Mouse (Mus musculus): ENCODE measurements around the gene Rnf181.

Rnf181 gene

GRCm38 (mm10) chr6:72388791-72389329 lies 22.1 kb upstream of the Rnf181 start:
- Histone ChIP-seq H3K4me1 (replicated peaks; ENCODE audit: low read depth, low read length) (peaks cover 24% of the 10 kb centered on the region), H3K36me3 (ENCODE audit: insufficient read depth, low read length) (no peaks in the 10 kb centered on the region), H3K27me3 (ENCODE audit: insufficient read depth, low read length) (peaks cover 24% of the 10 kb centered on the region), H3K9me3 (ENCODE audit: low read length) (no peaks in the 10 kb centered on the region), H3K4me3 (replicated peaks; ENCODE audit: low read length) (no peak overlapping the region)
- no peak for TF ChIP-seq CTCF (conservative IDR thresholded peaks at IDR 0.05; ENCODE audit: low read length)

DNA sequence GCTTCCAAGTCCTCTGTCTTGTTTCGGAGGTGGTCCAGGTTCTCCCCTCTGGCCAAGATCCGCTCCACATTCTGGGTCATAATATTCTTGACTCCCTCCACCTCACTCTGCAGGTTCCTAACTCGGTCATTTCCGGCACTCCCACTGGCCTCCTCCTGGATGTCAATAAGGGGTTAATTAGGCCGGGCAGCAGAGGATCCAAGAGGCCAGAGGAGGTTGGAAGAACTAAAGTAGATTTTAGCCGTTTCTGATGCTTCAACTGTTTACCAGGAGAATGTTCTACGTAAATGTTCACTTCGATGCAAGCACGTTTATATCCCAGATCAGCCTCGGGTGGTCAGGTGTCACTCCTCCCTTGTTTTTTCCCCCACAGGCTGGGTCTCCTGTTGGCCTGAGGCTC lies 21.5 kb upstream of the Rnf181 start:
- no peak for TF ChIP-seq POU5F1 (IDR thresholded peaks at IDR 0.05; ENCODE audit: borderline replicate concordance, low read length)

DNA sequence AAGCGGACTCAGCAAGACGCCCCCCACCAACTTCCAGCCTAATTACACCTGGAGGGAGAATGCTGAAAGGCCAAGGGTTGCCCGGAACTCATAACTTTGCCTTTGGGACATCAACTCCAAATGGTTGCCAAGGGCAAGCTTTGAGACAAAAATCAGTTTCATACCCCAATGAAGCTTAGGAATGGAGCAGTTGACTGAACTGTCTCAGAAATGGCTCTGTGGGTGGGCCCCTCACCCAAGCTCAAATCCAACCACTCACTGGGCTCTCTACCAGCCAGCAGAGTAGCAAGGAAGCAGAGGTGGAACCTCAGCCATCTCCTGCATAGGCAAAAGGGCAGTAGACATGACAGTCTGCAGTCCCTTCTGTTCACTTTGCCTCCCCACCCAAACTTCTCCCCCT lies 21.1 kb upstream of the Rnf181 start:
- Histone ChIP-seq H3K4me3 (replicated peaks; ENCODE audit: low read length) (no peak overlapping the region), H3K4me1 (replicated peaks; ENCODE audit: low read depth, low read length) (peaks cover 24% of the 10 kb centered on the region), H3K27me3 (ENCODE audit: insufficient read depth, low read length) (peaks cover 31% of the 10 kb centered on the region), H3K36me3 (ENCODE audit: insufficient read depth, low read length) (no peaks in the 10 kb centered on the region), H3K9me3 (ENCODE audit: low read length) (no peaks in the 10 kb centered on the region)
- TF ChIP-seq CTCF (conservative IDR thresholded peaks at IDR 0.05; ENCODE audit: low read length): no peak

More for the DNA sequence above, 21.5 kb upstream of the Rnf181 start:
- peaks cover 24% of the 10 kb centered on the region for H3K4me1 ChIP-seq (replicated peaks; ENCODE audit: low read depth, low read length)
- no peaks in the 10 kb centered on the region for H3K36me3 ChIP-seq (ENCODE audit: insufficient read depth, low read length)
- no peaks in the 10 kb centered on the region for H3K9me3 ChIP-seq (ENCODE audit: low read length)
- H3K4me3 ChIP-seq (replicated peaks; ENCODE audit: low read length): no peak overlapping the region
- peaks cover 27% of the 10 kb centered on the region for H3K27me3 ChIP-seq (ENCODE audit: insufficient read depth, low read length)

- Histone ChIP-seq H3K4me3 (replicated peaks; ENCODE audit: low read length) (no peak overlapping the region), H3K27me3 (ENCODE audit: insufficient read depth, low read length) (peaks cover 40% of the 10 kb centered on the region), H3K4me1 (replicated peaks; ENCODE audit: low read depth, low read length) (peaks cover 24% of the 10 kb centered on the region), H3K36me3 (ENCODE audit: insufficient read depth, low read length) (no peaks in the 10 kb centered on the region), H3K9me3 (ENCODE audit: low read length) (no peaks in the 10 kb centered on the region)
- TF ChIP-seq POU5F1 (IDR thresholded peaks at IDR 0.05; ENCODE audit: borderline replicate concordance, low read length) (no peak), CTCF (conservative IDR thresholded peaks at IDR 0.05; ENCODE audit: low read length) (no peak)
These were observed 19.8 kb upstream of the Rnf181 start for GRCm38 (mm10) chr6:72386561-72386960.

DNA sequence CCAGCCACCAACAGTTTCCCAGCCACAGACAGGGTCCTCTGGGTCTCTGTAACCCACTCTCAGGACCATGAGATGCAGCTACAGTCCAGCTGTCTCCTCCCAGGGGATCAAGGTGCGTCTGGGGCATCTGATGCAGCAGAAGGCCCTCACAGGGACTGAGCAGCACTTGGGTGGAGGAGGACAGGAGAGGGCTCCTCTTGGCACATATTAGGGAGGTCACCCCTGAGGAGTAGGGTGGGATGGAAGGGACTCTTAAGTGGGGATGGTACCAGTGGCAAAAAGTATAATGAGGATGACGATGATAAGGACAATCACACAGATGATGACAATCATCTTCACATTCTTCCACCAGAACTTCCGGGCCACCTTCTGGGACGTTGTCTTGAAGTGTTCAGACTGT lies 18.5 kb upstream of the Rnf181 start:
- no peaks in the 10 kb centered on the region for H3K9me3 ChIP-seq (ENCODE audit: low read length)
- no peak for TF ChIP-seq CTCF (conservative IDR thresholded peaks at IDR 0.05; ENCODE audit: low read length)
- no peak for TF ChIP-seq POU5F1 (IDR thresholded peaks at IDR 0.05; ENCODE audit: borderline replicate concordance, low read length)
- TF ChIP-seq NANOG (IDR thresholded peaks at IDR 0.05; ENCODE audit: borderline replicate concordance, low read length): no peak
- H3K4me3 ChIP-seq (replicated peaks; ENCODE audit: low read length): no peak overlapping the region
- H3K27me3 ChIP-seq (ENCODE audit: insufficient read depth, low read length): peaks cover 52% of the 10 kb centered on the region
- H3K36me3 ChIP-seq (ENCODE audit: insufficient read depth, low read length): no peaks in the 10 kb centered on the region
- H3K4me1 ChIP-seq (replicated peaks; ENCODE audit: low read depth, low read length): peaks cover 13% of the 10 kb centered on the region

DNA sequence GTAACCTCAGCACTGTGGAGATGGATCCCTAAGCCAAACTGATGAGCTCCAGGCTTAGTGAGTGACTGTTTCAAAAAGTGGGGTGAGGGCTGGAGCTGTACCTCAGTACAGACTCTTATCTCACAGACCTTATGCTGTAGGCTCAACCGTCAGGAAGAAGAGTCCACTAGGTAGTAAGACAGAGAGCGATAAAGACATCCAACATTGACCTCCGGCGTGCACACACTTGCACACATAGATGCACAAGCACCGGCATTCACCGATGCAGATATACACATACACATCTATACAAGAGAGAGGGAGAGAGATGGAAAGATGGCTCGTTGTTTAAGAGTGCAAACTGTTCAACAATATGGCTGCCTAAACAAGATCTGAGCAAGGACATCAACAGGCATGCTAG lies 17.2 kb upstream of the Rnf181 start:
- TF ChIP-seq CTCF (conservative IDR thresholded peaks at IDR 0.05; ENCODE audit: low read length) (no peak), POU5F1 (IDR thresholded peaks at IDR 0.05; ENCODE audit: borderline replicate concordance, low read length) (no peak), NANOG (IDR thresholded peaks at IDR 0.05; ENCODE audit: borderline replicate concordance, low read length) (no peak)
- no peaks in the 10 kb centered on the region for H3K36me3 ChIP-seq (ENCODE audit: insufficient read depth, low read length)
- H3K27me3 ChIP-seq (ENCODE audit: insufficient read depth, low read length): peaks cover 58% of the 10 kb centered on the region
- no peak overlapping the region for H3K4me3 ChIP-seq (replicated peaks; ENCODE audit: low read length)
- H3K4me1 ChIP-seq (replicated peaks; ENCODE audit: low read depth, low read length): peaks cover 9% of the 10 kb centered on the region; the same call in 1 of the 2 replicates
- no peaks in the 10 kb centered on the region for H3K9me3 ChIP-seq (ENCODE audit: low read length)

DNA sequence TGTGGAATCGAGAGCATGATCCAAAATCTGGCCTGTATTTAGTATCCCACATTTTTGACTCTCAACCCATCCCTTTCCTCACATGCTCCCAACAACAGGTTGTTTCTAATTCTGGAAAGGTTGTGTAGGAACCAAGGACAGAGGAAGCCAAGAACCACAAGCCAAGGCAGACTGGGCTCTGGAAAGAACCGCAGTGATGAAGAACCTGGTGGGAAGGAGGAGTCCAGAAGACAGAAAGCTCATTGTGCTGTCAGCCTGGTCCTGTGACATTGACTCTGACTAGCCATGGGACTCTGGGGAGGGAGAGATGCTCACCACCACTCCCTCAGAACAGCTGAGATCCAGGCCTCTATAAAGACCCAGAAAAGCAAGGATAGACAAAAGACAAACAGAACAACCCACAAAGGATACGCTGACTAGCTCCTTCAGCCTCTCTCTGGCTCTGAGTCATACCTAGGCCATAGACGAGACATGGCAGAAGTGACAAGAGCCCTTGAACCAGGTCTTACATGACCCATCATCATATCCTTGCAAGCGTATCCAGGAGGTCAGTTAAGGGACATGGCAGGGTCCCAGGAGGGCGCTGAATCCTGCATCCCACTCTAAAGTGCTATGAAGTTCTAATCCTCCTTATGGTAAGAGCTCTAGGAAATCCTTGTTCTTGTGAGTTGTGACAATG lies 16.5 kb upstream of the Rnf181 start:
- Histone ChIP-seq H3K9me3 (ENCODE audit: low read length) (no peaks in the 10 kb centered on the region), H3K4me3 (replicated peaks; ENCODE audit: low read length) (no peak overlapping the region), H3K36me3 (ENCODE audit: insufficient read depth, low read length) (no peaks in the 10 kb centered on the region), H3K27me3 (ENCODE audit: insufficient read depth, low read length) (peaks cover 58% of the 10 kb centered on the region), H3K4me1 (replicated peaks; ENCODE audit: low read depth, low read length) (peaks cover 9% of the 10 kb centered on the region; the same call in 1 of the 2 replicates)
- TF ChIP-seq NANOG (IDR thresholded peaks at IDR 0.05; ENCODE audit: borderline replicate concordance, low read length) (no peak), POU5F1 (IDR thresholded peaks at IDR 0.05; ENCODE audit: borderline replicate concordance, low read length) (no peak), CTCF (conservative IDR thresholded peaks at IDR 0.05; ENCODE audit: low read length) (no peak)

DNA sequence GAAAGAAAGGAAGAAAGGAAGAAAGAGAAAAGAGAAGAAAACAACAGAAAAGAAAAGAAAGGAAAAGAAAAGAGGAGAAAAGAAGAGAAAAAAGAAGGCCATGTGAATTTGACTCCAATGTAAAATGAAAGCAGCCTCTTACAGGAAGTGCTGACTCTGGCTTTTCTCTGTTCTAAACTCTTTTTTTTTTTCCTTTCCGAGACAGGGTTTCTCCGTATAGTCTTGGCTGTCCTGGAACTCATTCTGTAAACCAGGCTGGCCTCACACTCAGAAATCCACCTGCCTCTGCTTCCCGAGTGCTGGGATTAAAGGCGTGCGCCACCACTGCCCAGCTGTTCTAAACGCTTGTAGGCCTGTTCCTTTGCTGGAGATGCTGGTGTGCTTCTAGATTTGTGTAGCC lies 15.7 kb upstream of the Rnf181 start:
- Histone ChIP-seq H3K4me1 (replicated peaks; ENCODE audit: low read depth, low read length) (peaks cover 9% of the 10 kb centered on the region; the same call in 1 of the 2 replicates), H3K4me3 (replicated peaks; ENCODE audit: low read length) (no peak overlapping the region), H3K27me3 (ENCODE audit: insufficient read depth, low read length) (peaks cover 56% of the 10 kb centered on the region), H3K9me3 (ENCODE audit: low read length) (no peaks in the 10 kb centered on the region), H3K36me3 (ENCODE audit: insufficient read depth, low read length) (no peaks in the 10 kb centered on the region)
- TF ChIP-seq POU5F1 (IDR thresholded peaks at IDR 0.05; ENCODE audit: borderline replicate concordance, low read length) (no peak), CTCF (conservative IDR thresholded peaks at IDR 0.05; ENCODE audit: low read length) (no peak), NANOG (IDR thresholded peaks at IDR 0.05; ENCODE audit: borderline replicate concordance, low read length) (no peak)

- H3K36me3 ChIP-seq (ENCODE audit: insufficient read depth, low read length): no peaks in the 10 kb centered on the region
- TF ChIP-seq POU5F1 (IDR thresholded peaks at IDR 0.05; ENCODE audit: borderline replicate concordance, low read length) (no peak), CTCF (conservative IDR thresholded peaks at IDR 0.05; ENCODE audit: low read length) (0 out of 2 replicates have a peak, but pooled peaks have one; percentile 6)
- peaks cover 9% of the 10 kb centered on the region; the same call in 1 of the 2 replicates for H3K4me1 ChIP-seq (replicated peaks; ENCODE audit: low read depth, low read length)
- peak within 1 kb of the TSS; percentile 82 for H3K4me3 ChIP-seq (replicated peaks; ENCODE audit: low read length)
- H3K27me3 ChIP-seq (ENCODE audit: insufficient read depth, low read length): peaks cover 60% of the 10 kb centered on the region
- H3K9me3 ChIP-seq (ENCODE audit: low read length): no peaks in the 10 kb centered on the region
These were observed 13.5 kb upstream of the Rnf181 start, which contains the start of gene Vamp5 for GRCm38 (mm10) chr6:72380131-72380770. TSS of gene Vamp5 (minus strand) at chr6:72380468.
